Mouse (Mus musculus) G1E (cell line): ENCODE data around the gene Ddx54.

ENCODE experiments used
- CTCF ChIP-seq: IDR thresholded peaks from 2 replicates; pipeline ENCODE4 v1.5.1; 2012; ENCODE audit warnings: low read depth, low read length, inconsistent platforms, mixed read lengths
- GATA1 ChIP-seq: IDR thresholded peaks from 2 replicates; pipeline ENCODE4 v1.6.1; 2012; ENCODE audit warnings: borderline replicate concordance, low read length, inconsistent platforms, mixed read lengths
- GATA2 ChIP-seq: IDR thresholded peaks from 2 replicates; pipeline ENCODE4 v1.6.1; 2012; ENCODE audit warnings: low read depth, low read length, inconsistent platforms, borderline replicate concordance
- TAL1 ChIP-seq: conservative IDR thresholded peaks from 2 replicates; pipeline ENCODE4 v1.6.1; 2012; ENCODE audit warnings: low read depth, low read length, inconsistent platforms, mixed read lengths

GRCm38 (mm10) chr5:120648569-120649373 lies 36.2 kb downstream of the Ddx54 start, which contains the start of gene Rasal1:
- TF ChIP-seq GATA1 (no peak), CTCF (peak; percentile 77), GATA2 (peak; percentile 27; the same call in 1 of the 2 replicates), TAL1 (peak; percentile 84)
